Mouse (Mus musculus) neural tube, embryonic 12.5 days (tissue): ENCODE measurements around the gene Mnt. TPM values are rescaled to one million over a fixed set of nuclear protein-coding genes. Genes with fewer than 3 reads are reported as not detected.
"Not testable (repeated sequence)": the region's sequence is repeated elsewhere in the genome, so short reads cannot be mapped to it uniquely, and the experiment has no call there.

Experiments
- ATAC-seq: fragments of 200-750 bp; cut with Nextera tagmentation; 2 replicates; pipeline ENCODE4 v1.8.0; 2017; ENCODE audit warnings: low read depth, mild to moderate bottlenecking, moderate TSS enrichment, moderate library complexity; ENCODE audit not compliant: low FRiP score
- H3K27ac ChIP-seq: fragments of 300-500 bp; sonication (generic); 2 replicates; pipeline ENCODE4 v1.5.1; 2016
- H3K27me3 ChIP-seq: fragments of 300-500 bp; sonication (generic); replicated peaks from 2 replicates; pipeline ENCODE4 v1.6.1; 2016; ENCODE audit warnings: mild to moderate bottlenecking
- H3K36me3 ChIP-seq: fragments of 300-500 bp; sonication (generic); 2 replicates; pipeline ENCODE4 v1.6.1; 2016; ENCODE audit warnings: mild to moderate bottlenecking
- H3K4me1 ChIP-seq: fragments of 300-500 bp; sonication (generic); 2 replicates; pipeline ENCODE4 v1.6.1; 2016
- H3K4me2 ChIP-seq: fragments of 300-500 bp; sonication (generic); replicated peaks from 2 replicates; pipeline ENCODE4 v1.6.1; 2016; ENCODE audit warnings: mild to moderate bottlenecking
- H3K4me3 ChIP-seq: fragments of 300-500 bp; sonication (generic); 2 replicates; pipeline ENCODE4 v1.5.1; 2016
- H3K9ac ChIP-seq: fragments of 300-500 bp; sonication (generic); 2 replicates; pipeline ENCODE4 v1.6.1; 2016; ENCODE audit warnings: mild to moderate bottlenecking
- H3K9me3 ChIP-seq: fragments of 300-500 bp; sonication (generic); 2 replicates; pipeline ENCODE4 v1.6.1; 2016; ENCODE audit warnings: mild to moderate bottlenecking
- WGBS: fragments of 180-500 bp; shearing (Covaris S2); methylation state at CpG from one replicate; pipeline ENCODE4 v1.1.7; 2016; 5-methylcytosine and 5-hydroxymethylcytosine counted together
- polyA plus RNA-seq: library from polyadenylated mRNA; unstranded; fragments of >200 nt; fragmentation: Nextera tagmentation; extraction: Ambion mirVana; gene quantifications from 2 replicates; pipeline ENCODE4 v1.2.1, GENCODE M21; 2016

Mnt gene
- polyA plus RNA-seq, result 7.8 and 9.0 TPM in 2 replicates

DNA sequence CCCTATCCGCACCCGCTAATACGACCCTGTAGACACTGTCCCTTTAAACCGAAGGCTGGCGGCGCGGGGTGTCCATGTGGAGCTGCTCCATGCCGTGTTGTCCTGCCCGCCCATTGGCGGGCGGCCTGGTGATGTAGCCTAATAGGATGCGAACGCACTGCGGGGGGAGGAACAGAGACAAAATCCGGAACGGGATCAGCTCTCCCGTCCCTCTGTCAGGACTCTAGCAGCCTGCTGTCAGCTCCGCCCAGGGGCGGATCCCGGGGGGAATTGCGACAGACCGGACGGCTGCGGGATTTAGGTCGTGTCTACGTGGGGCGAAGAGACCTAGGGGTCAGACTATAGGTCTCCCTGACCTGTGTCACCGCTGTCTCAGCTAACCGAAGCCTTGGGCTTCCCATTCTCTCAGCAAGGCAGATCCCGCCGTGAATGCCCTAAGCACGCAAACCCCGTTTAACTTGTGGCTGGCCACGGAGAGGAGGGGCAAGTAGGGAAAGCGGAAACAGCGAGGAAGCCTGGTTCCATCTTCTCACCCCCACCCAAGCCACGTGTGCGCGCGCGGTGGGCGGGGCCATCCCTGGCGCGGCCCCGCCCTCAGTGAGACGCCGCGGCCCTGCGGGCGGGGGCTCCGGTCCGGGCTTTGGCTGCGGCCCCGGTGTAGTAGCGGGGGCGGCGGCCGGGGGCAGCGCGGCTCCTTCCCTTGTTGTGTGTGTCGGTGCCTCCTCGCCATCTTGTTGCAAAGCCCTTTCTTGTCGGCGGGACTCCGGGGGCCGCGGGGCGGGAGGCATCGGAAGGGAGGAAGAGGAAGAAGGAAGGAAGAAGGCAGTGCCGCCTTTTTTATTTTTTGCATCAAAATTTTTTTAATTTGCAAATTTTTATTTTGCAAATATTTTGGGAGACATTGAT lies at the start of gene Mnt:
TSS of gene Mnt (plus strand) at position 665 of the 906 bp plus-strand sequence.
- H3K36me3 ChIP-seq, result no peaks in the 10 kb centered on the region
- H3K9ac ChIP-seq, result peak within 1 kb of the TSS; percentile 92
- peak within 1 kb of the TSS; percentile 88 for H3K27ac ChIP-seq
- peaks cover 32% of the 10 kb centered on the region for H3K4me1 ChIP-seq
- H3K4me2 ChIP-seq, result peak within 1 kb of the TSS; percentile 90
- no peaks in the 10 kb centered on the region for H3K9me3 ChIP-seq
- WGBS, result under 1% methylated on average over 70 of the region's 70 CpGs
- peaks cover 4% of the 10 kb centered on the region; the same call in 1 of the 2 replicates for H3K27me3 ChIP-seq
- H3K4me3 ChIP-seq, result peak within 1 kb of the TSS; percentile 89
- ATAC-seq, result peak; percentile 90

DNA sequence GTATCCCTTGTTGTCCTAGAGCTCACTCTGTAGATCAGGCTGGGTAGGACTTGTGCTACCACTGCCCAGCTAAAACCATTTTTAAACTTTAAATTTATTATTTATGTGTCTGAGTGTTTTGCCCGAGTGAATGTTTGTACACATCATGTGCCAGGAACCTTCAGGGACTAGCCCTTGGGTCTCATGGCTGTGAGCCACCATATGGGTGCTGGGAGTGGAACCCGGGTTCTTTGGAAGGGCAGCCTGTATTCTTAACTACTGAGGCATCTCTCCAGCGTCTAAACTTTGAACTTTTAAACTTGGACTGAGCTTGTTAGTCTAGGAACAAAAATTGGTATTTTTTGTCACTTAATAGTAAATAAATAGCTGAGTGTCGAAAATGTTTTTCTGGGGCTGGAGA lies 37.8 kb upstream of the Mnt start:
- peaks cover 64% of the 10 kb centered on the region for H3K36me3 ChIP-seq
- H3K4me1 ChIP-seq, result no peaks in the 10 kb centered on the region
- ATAC-seq, result no peak
- no peak overlapping the region for H3K9ac ChIP-seq
- H3K27ac ChIP-seq, result no peak overlapping the region
- no peaks in the 10 kb centered on the region for H3K27me3 ChIP-seq
- no peaks in the 10 kb centered on the region for H3K9me3 ChIP-seq
- WGBS, result 96% methylated on average over 4 of the region's 4 CpGs
- H3K4me3 ChIP-seq, result no peak overlapping the region
- no peak overlapping the region for H3K4me2 ChIP-seq

DNA sequence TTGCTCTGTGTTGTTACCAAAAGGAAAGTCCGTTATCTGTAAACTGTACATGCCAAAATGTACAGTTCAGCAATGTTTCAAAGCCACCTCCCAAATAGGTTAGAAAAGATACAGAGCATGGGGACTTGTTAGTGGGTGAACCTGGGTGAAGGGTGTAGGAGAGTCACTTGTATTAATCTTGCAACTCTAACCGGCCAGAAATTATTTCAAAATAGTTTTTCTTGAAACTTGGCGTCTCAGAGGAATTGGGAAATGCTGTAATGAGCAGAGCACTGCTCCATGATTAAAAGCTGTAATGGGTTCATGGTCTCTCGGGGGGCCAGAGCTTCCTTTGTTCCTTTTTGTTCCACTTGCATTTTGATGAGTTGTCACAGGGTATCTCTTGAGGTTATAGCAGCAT lies 30.1 kb upstream of the Mnt start:
- no peaks in the 10 kb centered on the region for H3K27me3 ChIP-seq
- peaks cover 51% of the 10 kb centered on the region for H3K36me3 ChIP-seq
- H3K4me1 ChIP-seq, result no peaks in the 10 kb centered on the region
- H3K4me3 ChIP-seq, result no peak overlapping the region
- no peak overlapping the region for H3K27ac ChIP-seq
- ATAC-seq, result no peak
- H3K9ac ChIP-seq, result no peak overlapping the region
- no peaks in the 10 kb centered on the region for H3K9me3 ChIP-seq
- 73% methylated on average over 4 of the region's 4 CpGs for WGBS
- no peak overlapping the region for H3K4me2 ChIP-seq

DNA sequence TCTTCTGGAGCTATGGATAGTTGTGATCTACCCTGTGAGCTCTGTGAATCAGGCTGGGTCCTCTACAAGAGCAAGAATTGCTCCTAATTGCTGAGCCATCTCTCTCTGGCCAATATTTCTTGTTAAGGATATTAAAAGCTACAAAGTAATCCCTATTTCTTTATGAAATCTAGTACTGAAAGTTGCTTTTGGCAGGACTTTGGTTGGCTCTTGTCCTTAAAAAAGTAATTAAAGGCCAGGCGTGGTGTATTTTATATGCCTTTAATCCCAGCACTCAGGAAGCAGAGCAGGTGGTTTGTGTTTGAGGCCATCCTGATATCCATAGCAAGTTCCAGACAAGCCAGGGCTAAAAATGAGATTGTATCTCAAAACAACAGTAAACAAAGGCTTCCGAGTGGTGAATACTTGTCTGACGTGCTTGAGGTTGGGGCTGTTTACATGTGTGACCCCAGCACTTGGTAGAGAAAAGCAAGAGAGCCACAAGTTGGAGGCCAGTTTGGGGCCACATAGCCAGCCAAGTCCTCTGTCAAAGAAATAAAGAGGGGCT lies 26.6 kb upstream of the Mnt start:
- H3K9ac ChIP-seq, result no peak overlapping the region
- peaks cover 42% of the 10 kb centered on the region for H3K36me3 ChIP-seq
- no peak overlapping the region for H3K4me2 ChIP-seq
- H3K27me3 ChIP-seq, result no peaks in the 10 kb centered on the region
- H3K4me3 ChIP-seq, result no peak overlapping the region
- H3K27ac ChIP-seq, result no peak overlapping the region
- H3K9me3 ChIP-seq, result no peaks in the 10 kb centered on the region
- ATAC-seq, result no peak
- H3K4me1 ChIP-seq, result no peaks in the 10 kb centered on the region
- 97% methylated on average over 3 of the region's 3 CpGs for WGBS

DNA sequence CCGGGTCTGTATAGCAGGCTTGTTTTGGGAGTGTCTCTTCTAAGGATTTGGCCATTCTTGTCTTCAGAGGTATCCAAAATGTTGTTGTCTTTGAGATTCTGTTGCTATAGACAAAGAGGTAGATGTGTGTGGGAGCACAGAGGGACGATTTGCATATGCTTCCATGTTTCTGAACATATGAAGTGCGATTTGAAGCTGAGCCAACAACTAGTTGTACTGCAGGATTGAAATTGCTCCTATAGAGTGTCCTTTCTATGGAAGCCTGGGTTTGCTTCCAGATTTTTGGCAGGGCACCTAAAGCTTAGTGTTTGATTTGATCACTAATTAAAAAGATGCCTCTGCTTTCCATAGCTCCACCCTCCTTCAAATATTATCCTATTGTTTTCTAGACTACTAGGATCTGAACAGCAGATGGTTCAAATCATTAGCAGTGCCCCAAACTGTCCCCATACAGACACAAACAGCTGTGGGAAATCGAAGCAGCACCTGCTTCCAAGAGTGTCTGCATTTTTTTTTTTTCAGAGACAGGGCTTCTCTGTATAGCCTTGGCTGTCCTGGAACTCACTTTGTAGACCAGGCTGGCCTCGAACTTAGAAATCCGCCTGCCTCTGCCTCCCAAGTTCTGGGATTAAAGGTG lies 23.4 kb upstream of the Mnt start:
- H3K4me3 ChIP-seq, result no peak overlapping the region
- H3K36me3 ChIP-seq, result peaks cover 42% of the 10 kb centered on the region
- H3K4me1 ChIP-seq, result no peaks in the 10 kb centered on the region
- no peak for ATAC-seq
- H3K9me3 ChIP-seq, result no peaks in the 10 kb centered on the region
- no peak overlapping the region for H3K4me2 ChIP-seq
- 96% methylated on average over 6 of the region's 6 CpGs for WGBS
- no peaks in the 10 kb centered on the region for H3K27me3 ChIP-seq
- H3K9ac ChIP-seq, result no peak overlapping the region
- no peak overlapping the region for H3K27ac ChIP-seq

DNA sequence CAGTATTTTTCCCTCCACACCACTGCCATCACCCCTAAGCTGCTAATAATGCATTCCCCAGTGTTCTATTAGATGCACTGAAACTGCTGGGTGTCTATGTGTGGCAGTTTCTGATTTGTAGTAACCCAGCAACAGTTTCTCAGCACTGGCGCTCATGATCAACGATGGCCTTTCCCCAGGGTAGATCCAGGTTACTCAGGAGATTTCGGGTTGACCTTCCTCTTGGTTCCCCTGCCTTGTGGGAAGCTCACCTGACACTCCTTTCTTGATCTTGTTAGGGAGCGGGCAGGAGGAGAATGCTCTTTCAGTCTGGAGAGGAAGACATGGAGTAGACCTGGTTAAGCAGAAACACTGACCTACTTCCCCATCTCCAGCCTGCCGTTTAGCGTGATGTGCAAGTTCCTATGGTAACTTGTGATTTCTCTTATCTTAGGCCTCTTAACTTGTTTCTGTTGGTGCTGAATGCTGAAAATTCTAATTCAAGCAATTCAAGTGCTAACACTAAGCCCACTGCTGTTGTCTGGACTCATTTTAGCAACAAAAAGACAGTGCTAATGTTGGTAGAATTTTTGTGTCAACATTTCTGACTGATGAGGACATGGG lies 22.4 kb upstream of the Mnt start:
- H3K9me3 ChIP-seq, result no peaks in the 10 kb centered on the region
- H3K4me2 ChIP-seq, result no peak overlapping the region
- ATAC-seq, result no peak
- 96% methylated on average over 6 of the region's 6 CpGs for WGBS
- H3K27me3 ChIP-seq, result no peaks in the 10 kb centered on the region
- H3K27ac ChIP-seq, result no peak overlapping the region
- H3K4me3 ChIP-seq, result no peak overlapping the region
- H3K9ac ChIP-seq, result no peak overlapping the region
- no peaks in the 10 kb centered on the region for H3K4me1 ChIP-seq
- H3K36me3 ChIP-seq, result peaks cover 42% of the 10 kb centered on the region

DNA sequence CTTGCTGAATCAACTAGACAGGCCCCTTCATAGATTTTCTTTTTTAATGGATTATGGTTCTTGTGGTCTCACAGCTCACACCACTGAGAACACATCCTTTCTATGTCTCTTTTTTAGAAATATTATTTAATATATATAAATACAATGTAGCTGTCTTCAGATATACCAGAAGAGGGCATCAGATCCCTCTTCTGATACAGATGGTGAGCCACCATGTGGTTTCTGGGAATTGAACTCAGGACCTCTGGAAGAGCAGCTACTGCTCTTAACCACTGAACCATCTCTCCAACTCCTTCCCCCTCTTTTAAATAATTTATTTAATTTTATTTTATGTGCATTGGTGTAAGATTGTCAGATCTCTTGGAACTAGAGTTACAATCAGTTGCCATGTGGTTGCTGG lies 20.6 kb upstream of the Mnt start:
- H3K27me3 ChIP-seq, result no peaks in the 10 kb centered on the region
- peaks cover 28% of the 10 kb centered on the region for H3K36me3 ChIP-seq
- H3K4me3 ChIP-seq, result no peak overlapping the region
- no peaks in the 10 kb centered on the region for H3K9me3 ChIP-seq
- ATAC-seq, result no peak
- no peak overlapping the region for H3K9ac ChIP-seq
- no peaks in the 10 kb centered on the region for H3K4me1 ChIP-seq
- no peak overlapping the region for H3K4me2 ChIP-seq
- no peak overlapping the region for H3K27ac ChIP-seq

DNA sequence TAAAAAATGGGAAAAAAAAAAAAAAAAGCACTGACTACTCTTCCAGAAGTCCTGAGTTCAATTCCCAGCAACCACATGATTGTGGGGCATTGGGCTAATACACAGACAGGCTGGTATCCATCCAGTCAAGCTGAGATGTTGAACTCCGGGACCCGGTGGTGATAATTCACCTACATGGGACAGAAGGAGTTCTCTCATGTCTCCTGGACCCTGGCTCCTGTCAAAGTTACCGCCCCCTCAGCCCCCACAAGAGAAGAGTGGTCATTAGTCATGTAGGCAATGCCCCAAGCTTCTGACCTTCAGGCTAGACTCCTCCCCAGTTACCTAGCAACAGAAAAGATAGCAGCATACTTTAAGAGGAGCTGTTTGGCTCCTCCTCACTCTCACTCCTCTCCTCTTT lies 19.7 kb upstream of the Mnt start:
- not testable (repeated sequence) for H3K27me3 ChIP-seq, H3K4me3 ChIP-seq, H3K4me2 ChIP-seq, H3K4me1 ChIP-seq, ATAC-seq, H3K27ac ChIP-seq, H3K9me3 ChIP-seq, H3K9ac ChIP-seq
- 56% methylated on average over 3 of the region's 3 CpGs for WGBS
- peaks cover 20% of the 10 kb centered on the region for H3K36me3 ChIP-seq

DNA sequence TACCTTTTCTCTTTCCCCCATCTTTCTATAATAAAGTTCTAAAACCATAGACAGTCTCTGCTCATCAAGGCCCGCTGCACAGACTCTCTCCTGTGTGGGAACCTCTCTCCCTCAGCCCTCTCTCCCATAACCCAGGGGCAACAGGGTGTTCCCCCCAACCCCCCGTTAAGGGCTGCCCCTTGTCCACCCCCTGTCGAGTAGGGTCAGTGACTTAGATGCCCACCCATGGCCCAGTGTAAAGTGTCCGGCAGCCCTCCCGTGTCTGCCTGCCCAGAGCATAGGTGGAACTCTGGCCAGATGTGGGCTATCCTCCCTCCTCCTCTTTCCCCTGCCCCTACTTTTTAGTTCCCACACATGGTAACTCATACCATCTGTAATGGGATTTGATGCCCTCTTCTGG lies 19.2 kb upstream of the Mnt start:
- Histone ChIP-seq H3K27ac (no peak overlapping the region), H3K9me3 (no peaks in the 10 kb centered on the region), H3K27me3 (no peaks in the 10 kb centered on the region), H3K4me3 (no peak overlapping the region), H3K4me1 (no peaks in the 10 kb centered on the region), H3K36me3 (peaks cover 16% of the 10 kb centered on the region), H3K9ac (no peak overlapping the region), H3K4me2 (no peak overlapping the region)
- 65% methylated on average over 5 of the region's 5 CpGs for WGBS
- no peak for ATAC-seq

DNA sequence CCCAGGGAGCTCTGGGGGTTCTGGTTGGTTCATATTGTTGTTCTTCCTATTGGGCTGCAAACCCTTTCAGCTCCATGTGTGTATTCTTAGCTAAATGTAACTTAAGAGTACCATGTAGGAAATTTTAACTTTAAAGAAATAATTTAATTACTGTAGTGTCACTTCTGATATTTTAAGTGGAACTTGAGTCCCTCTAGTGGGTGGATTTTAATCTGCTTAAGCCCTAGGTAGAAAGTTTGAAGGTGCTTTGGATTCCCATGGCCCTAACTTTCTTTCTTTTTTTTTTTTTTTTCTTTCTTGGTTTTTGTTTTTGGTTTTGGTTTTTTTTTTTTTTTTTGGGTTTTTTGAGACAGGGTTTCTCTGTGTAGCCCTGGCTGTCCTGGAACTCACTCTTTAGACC lies 14.9 kb upstream of the Mnt start:
- Histone ChIP-seq H3K9ac (no peak overlapping the region), H3K36me3 (peaks cover 22% of the 10 kb centered on the region), H3K4me3 (no peak overlapping the region), H3K27ac (no peak overlapping the region), H3K27me3 (no peaks in the 10 kb centered on the region), H3K4me2 (no peak overlapping the region), H3K4me1 (no peaks in the 10 kb centered on the region), H3K9me3 (no peaks in the 10 kb centered on the region)
- no peak for ATAC-seq

DNA sequence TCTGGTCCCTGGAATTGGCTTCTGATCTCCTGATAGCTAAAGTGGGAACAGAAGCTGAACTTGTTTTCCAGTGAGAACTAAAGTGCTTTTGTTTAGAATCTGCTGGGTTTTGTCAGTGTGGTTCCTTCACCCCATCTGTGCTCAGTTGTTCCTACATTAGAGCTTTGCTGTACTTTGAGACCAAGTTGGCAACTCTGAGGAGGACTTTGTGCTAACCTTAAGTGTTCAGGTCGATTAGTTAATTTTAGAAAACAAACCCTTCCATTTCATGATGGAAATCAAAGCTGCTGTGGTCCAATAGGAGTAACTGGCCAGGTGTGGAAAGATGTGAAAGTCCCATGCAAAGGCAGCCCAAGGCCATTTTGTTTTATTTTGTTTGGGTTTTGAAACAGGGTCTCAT lies 9.8 kb upstream of the Mnt start:
- no peaks in the 10 kb centered on the region for H3K27me3 ChIP-seq
- H3K9me3 ChIP-seq, result no peaks in the 10 kb centered on the region
- no peak overlapping the region for H3K27ac ChIP-seq
- 73% methylated on average over 1 of the region's 1 CpGs for WGBS
- no peaks in the 10 kb centered on the region for H3K4me1 ChIP-seq
- no peak overlapping the region for H3K9ac ChIP-seq
- H3K36me3 ChIP-seq, result peaks cover 25% of the 10 kb centered on the region
- no peak overlapping the region for H3K4me2 ChIP-seq
- no peak overlapping the region for H3K4me3 ChIP-seq
- no peak for ATAC-seq

DNA sequence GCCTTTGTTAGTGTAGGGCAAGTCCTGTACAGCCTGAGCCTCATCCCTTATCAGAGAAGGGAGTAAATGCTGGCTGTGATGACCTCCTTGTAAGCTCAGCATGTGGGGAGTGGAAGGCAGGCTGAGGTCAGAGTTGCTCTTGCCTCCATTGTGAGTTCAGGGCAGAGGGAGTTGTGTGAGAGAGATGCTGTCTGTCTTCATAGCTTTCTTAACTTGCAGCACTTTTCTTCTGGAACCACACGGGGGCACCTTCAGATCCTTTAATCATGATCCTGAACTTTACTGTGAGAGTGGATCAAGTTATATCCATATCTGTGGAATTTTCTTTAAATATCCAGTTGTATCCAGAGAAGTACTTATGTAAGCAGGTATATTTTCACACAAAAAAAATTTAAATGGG lies 9.3 kb upstream of the Mnt start:
- Histone ChIP-seq H3K9me3 (no peaks in the 10 kb centered on the region), H3K27ac (no peak overlapping the region), H3K9ac (no peak overlapping the region), H3K27me3 (no peaks in the 10 kb centered on the region), H3K4me1 (no peaks in the 10 kb centered on the region), H3K36me3 (peaks cover 25% of the 10 kb centered on the region), H3K4me3 (no peak overlapping the region), H3K4me2 (no peak overlapping the region)
- ATAC-seq, result no peak
- 55% methylated on average over 1 of the region's 1 CpGs for WGBS
